Mouse (Mus musculus) lung, postnatal 14 days (tissue): ENCODE results near the gene 4930415O20Rik.

Experiments used
- DNase-seq: peaks from one replicate; pipeline ENCODE4 v3.0.0; 2021

4930415O20Rik gene

GRCm38 (mm10) chr15:98608058-98608783 lies 37.4 kb downstream of the 4930415O20Rik start:
- DNase-seq = no peak

- no peak for DNase-seq
Measured at GRCm38 (mm10) chr15:98608784-98609250, 38.0 kb downstream of the 4930415O20Rik start.

- peak; percentile 82 for DNase-seq
Measured at GRCm38 (mm10) chr15:98609331-98610130, 38.7 kb downstream of the 4930415O20Rik start, which contains the start of gene Adcy6. TSS of gene Adcy6 (minus strand) at chr15:98610076.

GRCm38 (mm10) chr15:98610131-98610633 lies 39.4 kb downstream of the 4930415O20Rik start:
- DNase-seq = no peak

- DNase-seq = no peak
Measured at GRCm38 (mm10) chr15:98612229-98612628, 41.4 kb downstream of the 4930415O20Rik start.

GRCm38 (mm10) chr15:98614551-98614950 lies 43.7 kb downstream of the 4930415O20Rik start:
- no peak for DNase-seq

GRCm38 (mm10) chr15:98614971-98615370 lies 44.2 kb downstream of the 4930415O20Rik start:
- DNase-seq = no peak

- DNase-seq = no peak
Measured at GRCm38 (mm10) chr15:98615751-98616150, 44.9 kb downstream of the 4930415O20Rik start.

- no peak for DNase-seq
Measured at GRCm38 (mm10) chr15:98616362-98617175, 45.8 kb downstream of the 4930415O20Rik start.

GRCm38 (mm10) chr15:98617176-98617537 lies 46.4 kb downstream of the 4930415O20Rik start:
- peak; percentile 77 for DNase-seq

- DNase-seq = no peak
Measured at GRCm38 (mm10) chr15:98622199-98622598, 51.4 kb downstream of the 4930415O20Rik start.

GRCm38 (mm10) chr15:98622721-98623120 lies 51.9 kb downstream of the 4930415O20Rik start:
- no peak for DNase-seq

GRCm38 (mm10) chr15:98623361-98623821 lies 52.6 kb downstream of the 4930415O20Rik start:
- no peak for DNase-seq

- DNase-seq = no peak
Measured at GRCm38 (mm10) chr15:98626078-98626477, 55.3 kb downstream of the 4930415O20Rik start.

GRCm38 (mm10) chr15:98626487-98627212 lies 55.8 kb downstream of the 4930415O20Rik start:
- no peak for DNase-seq

GRCm38 (mm10) chr15:98628589-98629254 lies 57.9 kb downstream of the 4930415O20Rik start:
- DNase-seq = no peak

GRCm38 (mm10) chr15:98629464-98629863 lies 58.7 kb downstream of the 4930415O20Rik start:
- DNase-seq = no peak

GRCm38 (mm10) chr15:98630540-98630939 lies 59.7 kb downstream of the 4930415O20Rik start, which contains the start of gene Cacnb3:
TSS of gene Cacnb3 (plus strand) at chr15:98630840.
- DNase-seq = no peak

GRCm38 (mm10) chr15:98631493-98631892 lies 60.7 kb downstream of the 4930415O20Rik start:
- DNase-seq = peak; percentile 72

- peak; percentile 71 for DNase-seq
Measured at GRCm38 (mm10) chr15:98632107-98632744, 61.4 kb downstream of the 4930415O20Rik start.

GRCm38 (mm10) chr15:98632921-98633320 lies 62.1 kb downstream of the 4930415O20Rik start:
- DNase-seq = no peak
